Mouse (Mus musculus): ENCODE measurements around the gene Cep41.

DNA sequence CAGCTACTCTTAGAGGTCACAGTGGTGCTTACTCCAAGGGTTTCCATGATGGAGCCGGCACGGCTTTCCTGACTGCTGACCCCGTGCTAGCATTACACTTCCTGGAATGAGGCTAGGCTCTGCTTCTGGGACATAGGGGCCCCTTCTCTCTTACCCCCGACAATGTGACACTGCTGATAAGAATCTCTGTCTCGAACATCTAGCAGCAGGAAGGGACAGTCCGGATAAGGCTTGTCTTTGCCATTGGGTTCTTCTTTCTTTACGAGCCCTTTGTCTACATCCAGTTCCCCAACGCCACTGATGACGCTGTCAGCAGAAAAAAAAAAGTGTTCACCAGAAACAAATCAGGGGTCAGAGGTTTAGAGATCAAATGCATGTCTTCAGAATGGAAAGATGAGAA is 34.9 kb downstream of the Cep41 start:
- no peak for TF ChIP-seq CTCF (IDR thresholded peaks at IDR 0.05; ENCODE audit: low read depth)
- no peak for TF ChIP-seq EP300 (optimal IDR thresholded peaks at IDR 0.05)

Data from stomach, postnatal 0 days (tissue).